Mouse (Mus musculus) urinary bladder, postnatal 10 days (tissue): ENCODE results near the gene Mindy1.
"Not testable (repeated sequence)": the region's sequence is repeated elsewhere in the genome, so short reads cannot be mapped to it uniquely, and the experiment has no call there.

Experiments
- DNase-seq: peaks from one replicate; pipeline ENCODE4 v3.0.0; 2022; ENCODE audit warnings: low spot score

The Mindy1 gene

GRCm38 (mm10) chr3:95319701-95320625 is 38.8 kb downstream of the Mindy1 start:
- no peak for DNase-seq

- no peak for DNase-seq
Measured at GRCm38 (mm10) chr3:95323429-95323828, 42.3 kb downstream of the Mindy1 start.

GRCm38 (mm10) chr3:95324454-95325144 is 43.5 kb downstream of the Mindy1 start:
- no peak for DNase-seq

- no peak for DNase-seq
Measured at GRCm38 (mm10) chr3:95328803-95329404, 47.8 kb downstream of the Mindy1 start.

GRCm38 (mm10) chr3:95331528-95331927 is 50.4 kb downstream of the Mindy1 start:
- no peak for DNase-seq

GRCm38 (mm10) chr3:95337345-95337744 is 56.2 kb downstream of the Mindy1 start:
- no peak for DNase-seq

- no peak for DNase-seq
Measured at GRCm38 (mm10) chr3:95338251-95338650, 57.1 kb downstream of the Mindy1 start.

GRCm38 (mm10) chr3:95343356-95344000 is 62.3 kb downstream of the Mindy1 start:
- DNase-seq = not testable (repeated sequence)
